ENCODE assay signal across 26 mouse cellular contexts in genomic region chr10:85596301-85596700, GRCm38 (mm10).
"Had no signal": no experiment of that assay in that cellular context is flagged by ENCODE, and none has a peak within 500 bp of the region (broad histone marks: within the 10 kb centered on the region; RNA-seq: fewer than 3 reads in every experiment).

No protein-coding gene starts in this region.

- H3K36me3 ChIP-seq: embryonic facial prominence, embryonic 10.5 days; embryonic facial prominence, embryonic 12.5 days; embryonic facial prominence, embryonic 13.5 days; embryonic facial prominence, embryonic 15.5 days; forebrain, embryonic 10.5 days; forebrain, embryonic 12.5 days; forebrain, embryonic 15.5 days had no signal

- H3K27ac ChIP-seq: embryonic facial prominence, embryonic 10.5 days; embryonic facial prominence, embryonic 12.5 days; embryonic facial prominence, embryonic 13.5 days; embryonic facial prominence, embryonic 15.5 days; forebrain, embryonic 10.5 days; forebrain, embryonic 12.5 days; forebrain, embryonic 13.5 days; forebrain, embryonic 15.5 days; gastrocnemius, adult 2 months; heart, adult 2 months had no signal

- H3K4me2 ChIP-seq: embryonic facial prominence, embryonic 12.5 days; embryonic facial prominence, embryonic 13.5 days; embryonic facial prominence, embryonic 15.5 days; forebrain, embryonic 12.5 days; forebrain, embryonic 13.5 days; forebrain, embryonic 15.5 days had no signal

- H3K4me1 ChIP-seq: embryonic facial prominence, embryonic 12.5 days had no signal

- DNase-seq: cerebellum, adult 9-10 months; cerebellum, adult 9-11 months; cerebellum, postnatal 10 days; cerebellum, postnatal 14 days; cerebellum, postnatal 25 days; cerebellum, postnatal 36 days; embryo, embryonic 11 days; forebrain, postnatal 0 days; gastrocnemius, adult 2 months; gastrocnemius, postnatal 10 days; gastrocnemius, postnatal 25 days; gastrocnemius, postnatal 36 days; heart, adult 11 months; heart, adult 18-20 months; heart, adult 2 months had no signal

- H3K4me3 ChIP-seq: embryonic facial prominence, embryonic 10.5 days; embryonic facial prominence, embryonic 12.5 days; embryonic facial prominence, embryonic 13.5 days; embryonic facial prominence, embryonic 15.5 days; erythroblast, embryonic 14.5 days; forebrain, embryonic 10.5 days; forebrain, embryonic 12.5 days; forebrain, embryonic 13.5 days; forebrain, embryonic 15.5 days; gastrocnemius, adult 2 months; heart, adult 2 months had no signal

- H3K9ac ChIP-seq: embryonic facial prominence, embryonic 12.5 days; embryonic facial prominence, embryonic 13.5 days; embryonic facial prominence, embryonic 15.5 days; forebrain, embryonic 12.5 days; forebrain, embryonic 13.5 days; forebrain, embryonic 15.5 days; forebrain, postnatal 0 days had no signal

- ATAC-seq: forebrain, embryonic 13.5 days; forebrain, embryonic 14.5 days; forebrain, embryonic 15.5 days; forebrain, embryonic 16.5 days; forebrain, postnatal 0 days had no signal

- H3K9me3 ChIP-seq: embryonic facial prominence, embryonic 10.5 days; embryonic facial prominence, embryonic 12.5 days; embryonic facial prominence, embryonic 13.5 days; embryonic facial prominence, embryonic 15.5 days; forebrain, embryonic 10.5 days; forebrain, embryonic 12.5 days; forebrain, embryonic 13.5 days; forebrain, embryonic 15.5 days had no signal

- H3K27me3 ChIP-seq: embryonic facial prominence, embryonic 15.5 days; forebrain, embryonic 13.5 days; forebrain, embryonic 15.5 days had no signal
